Mouse (Mus musculus) hindbrain, embryonic 15.5 days (tissue): ENCODE data around the gene Slc2a9. TPM values are rescaled to one million over a fixed set of nuclear protein-coding genes. Genes with fewer than 3 reads are reported as not detected.
A peak's percentile ranks its signal among the peaks of the same experiment; 100 is the strongest.
"Not testable (repeated sequence)": the region's sequence is repeated elsewhere in the genome, so short reads cannot be mapped to it uniquely, and the experiment has no call there.

Experiments used
- ATAC-seq: fragments of 200-750 bp; cut with Nextera tagmentation; 2 replicates; pipeline ENCODE4 v1.8.0; 2017; ENCODE audit warnings: low read depth, moderate number of reproducible peaks, moderate TSS enrichment; ENCODE audit not compliant: low FRiP score
- H3K27ac ChIP-seq: fragments of 300-500 bp; sonication (generic); replicated peaks from 2 replicates; pipeline ENCODE4 v1.5.1; 2015; ENCODE audit warnings: mild to moderate bottlenecking, inconsistent platforms
- H3K27me3 ChIP-seq: fragments of 300-500 bp; sonication (generic); 2 replicates; pipeline ENCODE4 v1.6.1; 2015; ENCODE audit warnings: control low read depth, inconsistent platforms
- H3K36me3 ChIP-seq: fragments of 300-500 bp; sonication (generic); 2 replicates; pipeline ENCODE4 v1.6.1; 2015; ENCODE audit warnings: control low read depth, inconsistent platforms
- H3K4me1 ChIP-seq: fragments of 300-500 bp; sonication (generic); replicated peaks from 2 replicates; pipeline ENCODE4 v1.6.1; 2015; ENCODE audit warnings: control low read depth, inconsistent platforms
- H3K4me2 ChIP-seq: fragments of 300-500 bp; sonication (generic); 2 replicates; pipeline ENCODE4 v1.6.1; 2015; ENCODE audit warnings: moderate library complexity, mild to moderate bottlenecking, inconsistent platforms
- H3K4me3 ChIP-seq: fragments of 300-500 bp; sonication (generic); 2 replicates; pipeline ENCODE4 v1.5.1; 2015; ENCODE audit warnings: mild to moderate bottlenecking, inconsistent platforms
- H3K9ac ChIP-seq: fragments of 300-500 bp; sonication (generic); 2 replicates; pipeline ENCODE4 v1.6.1; 2015; ENCODE audit warnings: inconsistent platforms
- H3K9me3 ChIP-seq: fragments of 300-500 bp; sonication (generic); 2 replicates; pipeline ENCODE4 v1.6.1; 2016; ENCODE audit warnings: control low read depth, inconsistent platforms
- WGBS: fragments of 180-500 bp; shearing (Covaris S2); methylation state at CpG from one replicate; pipeline ENCODE4 v1.1.7; 2015; 5-methylcytosine and 5-hydroxymethylcytosine counted together
- polyA plus RNA-seq: library from polyadenylated mRNA; unstranded; fragments of >200 nt; fragmentation: Nextera tagmentation; extraction: Ambion mirVana; gene quantifications from 2 replicates; pipeline ENCODE4 v1.2.1, GENCODE M21; 2015

Slc2a9 gene
- polyA plus RNA-seq, 1 experiment from 2014 or later = 0.49 TPM

DNA sequence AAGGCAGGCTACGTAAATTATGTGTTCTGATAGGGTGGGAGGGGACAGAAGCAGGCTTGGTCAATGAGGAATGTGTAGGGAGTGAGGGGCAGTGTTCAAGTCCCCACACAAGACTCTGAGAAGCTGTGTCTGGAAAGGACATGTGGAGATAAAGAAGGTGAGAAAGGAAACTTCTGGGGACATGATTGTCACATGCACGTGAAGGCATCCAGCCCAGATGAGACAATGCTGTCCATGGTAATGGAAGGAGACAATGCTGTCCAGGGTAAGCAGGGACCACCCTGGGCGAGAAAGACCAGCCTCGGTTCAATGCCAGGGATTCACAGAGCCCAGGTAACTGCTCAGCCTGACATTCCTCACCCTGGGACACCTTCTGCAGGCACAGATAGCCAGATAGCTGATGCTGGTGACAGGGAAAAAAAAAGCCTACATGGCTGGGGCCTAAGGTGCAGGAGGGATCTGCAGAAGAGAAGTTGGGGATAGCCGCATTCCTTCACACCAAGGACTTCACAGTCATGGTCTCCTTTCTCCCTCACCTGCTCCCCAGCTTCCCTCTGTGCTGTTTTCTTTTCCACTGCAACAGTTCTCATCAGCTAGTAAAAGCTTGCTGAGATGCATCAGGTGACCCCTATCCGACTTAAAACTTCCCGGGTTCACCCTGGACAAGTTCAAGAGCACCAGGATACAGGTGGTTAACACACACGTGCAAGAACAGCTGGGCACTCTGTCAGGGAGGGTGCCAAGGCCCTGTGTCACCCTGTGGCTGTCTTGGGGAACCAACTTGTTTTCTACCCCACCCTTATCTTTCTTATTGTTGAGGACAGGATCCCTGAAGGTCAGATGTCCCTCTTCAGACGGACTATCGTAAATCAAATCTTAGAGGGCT, 21.9 kb downstream of the Slc2a9 start:
- 77% methylated on average over 10 of the region's 10 CpGs for WGBS
- Histone ChIP-seq H3K4me2 (peak overlapping the region; percentile 47), H3K4me1 (peaks cover 15% of the 10 kb centered on the region), H3K9me3 (no peaks in the 10 kb centered on the region), H3K36me3 (no peaks in the 10 kb centered on the region), H3K27me3 (no peaks in the 10 kb centered on the region), H3K4me3 (no peak overlapping the region), H3K27ac (no peak overlapping the region), H3K9ac (no peak overlapping the region)
- ATAC-seq = no peak

DNA sequence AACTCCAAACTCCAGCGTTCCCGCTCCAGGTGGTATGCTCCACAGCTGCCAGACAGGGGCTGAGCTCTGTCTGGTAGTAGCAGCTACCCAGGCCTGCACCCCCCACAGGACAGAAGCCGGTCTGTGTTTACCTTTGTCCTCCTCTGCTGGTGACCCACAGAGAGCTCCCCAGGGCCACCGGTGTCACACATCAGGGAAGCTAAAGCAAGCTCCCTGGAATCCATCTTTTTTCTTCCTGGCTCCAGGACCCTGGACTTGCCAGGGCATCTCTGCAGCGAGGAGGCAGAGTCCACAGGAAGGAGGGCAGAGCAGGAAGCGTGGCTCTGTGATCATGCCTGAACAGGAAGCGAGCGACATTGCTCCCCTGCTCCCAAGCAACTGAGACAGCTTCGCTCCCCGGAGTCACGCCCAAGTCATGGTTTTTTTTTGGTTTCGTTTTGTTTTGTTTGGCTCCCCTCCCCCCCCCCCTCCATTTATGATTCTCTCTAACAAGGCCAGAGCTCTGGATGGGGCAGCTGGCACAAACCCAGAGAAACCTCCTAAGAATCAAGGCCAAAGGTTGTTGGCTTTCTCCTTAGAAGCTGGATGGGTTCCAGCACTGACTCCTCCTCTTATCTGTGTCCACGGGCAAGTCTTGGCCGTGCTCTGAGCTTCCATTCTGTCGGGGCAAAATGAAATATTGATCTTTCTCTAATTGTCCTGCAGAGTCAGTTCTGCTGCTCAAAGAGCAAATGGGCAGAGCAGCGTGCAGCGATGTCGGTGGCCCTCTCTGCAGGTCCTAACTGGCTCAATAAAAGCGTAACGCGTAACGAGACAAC, 22.8 kb downstream of the Slc2a9 start:
- Histone ChIP-seq H3K4me3 (peak overlapping the region; percentile 10; the same call in 1 of the 2 replicates), H3K9ac (0 out of 2 replicates have a peak overlapping the region, but pooled peaks have one; percentile 23), H3K4me2 (peak overlapping the region; percentile 47), H3K36me3 (no peaks in the 10 kb centered on the region), H3K27me3 (no peaks in the 10 kb centered on the region), H3K9me3 (no peaks in the 10 kb centered on the region), H3K27ac (peak overlapping the region; percentile 65), H3K4me1 (peaks cover 15% of the 10 kb centered on the region)
- 8% methylated on average over 22 of the region's 22 CpGs for WGBS
- peak; percentile 59; the same call in 1 of the 2 replicates for ATAC-seq

DNA sequence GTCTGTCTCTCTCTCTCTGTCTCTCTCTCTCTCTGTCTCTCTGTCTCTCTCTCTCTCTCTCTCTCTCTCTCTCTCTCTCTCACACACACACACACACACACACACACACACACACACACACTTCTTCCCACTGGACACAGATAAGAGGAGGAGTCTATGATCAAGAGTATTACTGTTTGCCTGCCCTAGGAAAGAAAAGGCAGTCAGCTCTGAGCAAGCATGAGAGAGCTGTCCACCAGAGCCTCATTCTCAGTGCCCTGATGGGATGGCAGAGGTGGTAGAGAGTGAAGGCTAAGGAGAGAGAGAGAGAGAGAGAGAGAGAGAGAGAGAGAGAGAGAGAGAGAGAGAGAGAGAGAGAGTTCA, 23.4 kb downstream of the Slc2a9 start:
- not testable (repeated sequence) for H3K4me3 ChIP-seq, H3K27me3 ChIP-seq, H3K36me3 ChIP-seq, H3K9ac ChIP-seq, H3K27ac ChIP-seq, H3K9me3 ChIP-seq
- peak; percentile 10; the same call in 1 of the 2 replicates for ATAC-seq
- Histone ChIP-seq H3K4me1 (peaks cover 15% of the 10 kb centered on the region), H3K4me2 (peak overlapping the region; percentile 47)

GRCm38 (mm10) chr5:38479027-38479426, 23.9 kb downstream of the Slc2a9 start:
- Histone ChIP-seq H3K27ac (no peak overlapping the region), H3K4me2 (no peak overlapping the region), H3K4me3 (no peak overlapping the region), H3K27me3 (no peaks in the 10 kb centered on the region), H3K9ac (no peak overlapping the region), H3K9me3 (no peaks in the 10 kb centered on the region), H3K4me1 (peaks cover 15% of the 10 kb centered on the region), H3K36me3 (no peaks in the 10 kb centered on the region)
- ATAC-seq = no peak
- 32% methylated on average over 4 of the region's 4 CpGs for WGBS

GRCm38 (mm10) chr5:38477731-38478445, 25.1 kb downstream of the Slc2a9 start:
- Histone ChIP-seq H3K36me3 (no peaks in the 10 kb centered on the region), H3K4me1 (peaks cover 15% of the 10 kb centered on the region), H3K27me3 (no peaks in the 10 kb centered on the region), H3K4me3 (no peak overlapping the region), H3K27ac (no peak overlapping the region), H3K4me2 (no peak overlapping the region), H3K9me3 (no peaks in the 10 kb centered on the region), H3K9ac (no peak overlapping the region)
- 85% methylated on average over 7 of the region's 7 CpGs for WGBS
- ATAC-seq = no peak

GRCm38 (mm10) chr5:38476861-38477565, 25.9 kb downstream of the Slc2a9 start:
- Histone ChIP-seq H3K4me3 (no peak overlapping the region), H3K27me3 (no peaks in the 10 kb centered on the region), H3K36me3 (no peaks in the 10 kb centered on the region), H3K4me2 (no peak overlapping the region), H3K4me1 (peaks cover 15% of the 10 kb centered on the region), H3K27ac (no peak overlapping the region), H3K9me3 (no peaks in the 10 kb centered on the region), H3K9ac (no peak overlapping the region)
- ATAC-seq = no peak
- WGBS = 90% methylated on average over 25 of the region's 25 CpGs

DNA sequence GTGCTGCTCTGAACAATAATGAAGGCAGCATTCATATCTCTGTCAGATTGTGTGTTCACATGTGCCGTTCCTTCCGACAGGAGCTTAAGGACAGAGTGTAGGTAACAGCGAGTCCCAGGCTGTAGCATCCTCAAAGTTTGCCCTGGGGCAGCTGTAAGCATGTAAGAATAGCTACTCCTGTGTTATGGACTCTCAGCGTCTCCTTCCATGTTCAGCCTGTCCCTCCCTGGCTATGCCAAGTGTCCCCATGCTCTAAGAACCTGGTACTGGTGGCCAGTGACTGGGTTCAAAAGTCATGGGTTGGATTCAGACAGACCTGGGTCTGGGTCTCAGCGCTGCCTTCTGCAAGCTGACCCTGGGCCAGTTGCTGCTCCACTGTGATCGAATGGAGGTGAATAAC, 32.1 kb downstream of the Slc2a9 start:
- no peak for ATAC-seq
- Histone ChIP-seq H3K9ac (no peak overlapping the region), H3K27ac (no peak overlapping the region), H3K4me2 (no peak overlapping the region), H3K27me3 (no peaks in the 10 kb centered on the region), H3K4me3 (no peak overlapping the region), H3K4me1 (no peaks in the 10 kb centered on the region), H3K9me3 (no peaks in the 10 kb centered on the region), H3K36me3 (no peaks in the 10 kb centered on the region)
- 83% methylated on average over 6 of the region's 6 CpGs for WGBS

GRCm38 (mm10) chr5:38469891-38470578, 32.9 kb downstream of the Slc2a9 start:
- WGBS = 23% methylated on average over 5 of the region's 5 CpGs
- peak; percentile 72 for ATAC-seq

GRCm38 (mm10) chr5:38466569-38467110, 36.3 kb downstream of the Slc2a9 start:
- no peak for ATAC-seq
- Histone ChIP-seq H3K4me3 (no peak overlapping the region), H3K9me3 (no peaks in the 10 kb centered on the region), H3K9ac (no peak overlapping the region), H3K4me2 (no peak overlapping the region), H3K4me1 (no peaks in the 10 kb centered on the region), H3K27ac (no peak overlapping the region), H3K27me3 (no peaks in the 10 kb centered on the region), H3K36me3 (no peaks in the 10 kb centered on the region)
- 86% methylated on average over 5 of the region's 5 CpGs for WGBS

More at GRCm38 (mm10) chr5:38469891-38470578, 32.9 kb downstream of the Slc2a9 start:
- Histone ChIP-seq H3K4me3 (no peak overlapping the region), H3K4me2 (no peak overlapping the region), H3K27ac (no peak overlapping the region), H3K36me3 (no peaks in the 10 kb centered on the region), H3K9ac (no peak overlapping the region), H3K9me3 (no peaks in the 10 kb centered on the region), H3K4me1 (no peaks in the 10 kb centered on the region), H3K27me3 (no peaks in the 10 kb centered on the region)

- Histone ChIP-seq H3K9me3 (no peaks in the 10 kb centered on the region), H3K9ac (no peak overlapping the region), H3K4me3 (no peak overlapping the region), H3K36me3 (no peaks in the 10 kb centered on the region), H3K4me1 (no peaks in the 10 kb centered on the region), H3K27ac (no peak overlapping the region), H3K27me3 (no peaks in the 10 kb centered on the region), H3K4me2 (no peak overlapping the region)
- no peak for ATAC-seq
- WGBS = 79% methylated on average over 5 of the region's 5 CpGs
These were observed 41.7 kb downstream of the Slc2a9 start for GRCm38 (mm10) chr5:38461261-38461660.

- H3K27ac ChIP-seq = no peak overlapping the region
- no peak for ATAC-seq
- no peak overlapping the region for H3K4me3 ChIP-seq
- no peak overlapping the region for H3K4me2 ChIP-seq
- no peaks in the 10 kb centered on the region for H3K4me1 ChIP-seq
- no peak overlapping the region for H3K9ac ChIP-seq
- H3K36me3 ChIP-seq = no peaks in the 10 kb centered on the region
- no peaks in the 10 kb centered on the region for H3K9me3 ChIP-seq
- 92% methylated on average over 3 of the region's 3 CpGs for WGBS
- H3K27me3 ChIP-seq = no peaks in the 10 kb centered on the region
These were observed 52.0 kb downstream of the Slc2a9 start for GRCm38 (mm10) chr5:38450936-38451335.
